Mouse (Mus musculus): ENCODE data around the gene Gch1.

GRCm38 (mm10) chr14:47107461-47107860 is 81.8 kb downstream of the Gch1 start:
- no peak for TF ChIP-seq CTCF (IDR thresholded peaks at IDR 0.05; ENCODE audit: low read depth)
- no peak for TF ChIP-seq EP300 (IDR thresholded peaks at IDR 0.05; ENCODE audit: low read depth)
